Mouse (Mus musculus): ENCODE measurements around the gene Myocos. TPM values are rescaled to one million over a fixed set of nuclear protein-coding genes. Genes with fewer than 3 reads are reported as not detected.
"Not testable (repeated sequence)": the region's sequence is repeated elsewhere in the genome, so short reads cannot be mapped to it uniquely, and the experiment has no call there.

Gene Myocos
- polyA plus RNA-seq, 1 experiment from 2014 or later = not detected

DNA sequence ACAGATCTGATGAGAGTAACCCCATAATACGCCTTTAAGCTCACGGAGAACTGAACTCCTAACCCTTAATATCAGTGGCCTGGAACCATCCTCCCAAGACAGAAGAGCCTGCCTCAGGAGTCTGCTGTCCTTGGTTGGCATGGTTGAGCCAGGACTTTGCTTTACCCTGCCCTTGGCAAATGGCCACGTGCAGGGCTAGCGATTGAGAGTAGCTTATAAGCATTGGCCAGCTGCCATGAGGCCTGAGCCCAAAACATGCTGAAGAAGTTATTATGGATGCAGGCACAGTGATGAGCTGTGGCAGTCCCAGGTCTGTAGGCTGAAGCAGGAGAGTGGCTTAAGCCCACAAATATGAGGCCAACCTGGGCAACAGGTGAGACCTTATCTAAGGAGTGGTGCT, 30.2 kb downstream of the Myocos start:
- ATAC-seq (replicated peaks; ENCODE audit: extremely low read depth, insufficient read depth, low FRiP score); H3K9ac ChIP-seq (ENCODE audit: low read length); H3K4me3 ChIP-seq (ENCODE audit: low read length); H3K9me3 ChIP-seq (replicated peaks; ENCODE audit: control insufficient read depth, low read length); H3K36me3 ChIP-seq (ENCODE audit: control insufficient read depth, insufficient read depth); H3K4me1 ChIP-seq (ENCODE audit: control insufficient read depth, insufficient read depth, low read length); H3K4me2 ChIP-seq (ENCODE audit: low read depth, low read length); H3K27ac ChIP-seq (ENCODE audit: low read length); H3K27me3 ChIP-seq (ENCODE audit: control insufficient read depth, insufficient read depth, low read length): not testable (repeated sequence)
- WGBS = 63% methylated on average over 4 of the region's 4 CpGs

- H3K9ac ChIP-seq (ENCODE audit: low read length) = no peak overlapping the region
- no peaks in the 10 kb centered on the region for H3K9me3 ChIP-seq (replicated peaks; ENCODE audit: control insufficient read depth, low read length)
- no peaks in the 10 kb centered on the region for H3K36me3 ChIP-seq (ENCODE audit: control insufficient read depth, insufficient read depth)
- no peak for ATAC-seq (replicated peaks; ENCODE audit: extremely low read depth, insufficient read depth, low FRiP score)
- H3K4me2 ChIP-seq (ENCODE audit: low read depth, low read length) = peak overlapping the region; percentile 23
- peaks cover 8% of the 10 kb centered on the region; the same call in 1 of the 2 replicates for H3K4me1 ChIP-seq (ENCODE audit: control insufficient read depth, insufficient read depth, low read length)
- no peak overlapping the region for H3K27ac ChIP-seq (ENCODE audit: low read length)
- 19% methylated on average over 7 of the region's 7 CpGs for WGBS
- H3K4me3 ChIP-seq (ENCODE audit: low read length) = no peak overlapping the region
- no peaks in the 10 kb centered on the region for H3K27me3 ChIP-seq (ENCODE audit: control insufficient read depth, insufficient read depth, low read length)
Measured at GRCm38 (mm10) chr1:162625229-162625628, 32.8 kb downstream of the Myocos start.

- 22% methylated on average over 4 of the region's 4 CpGs for WGBS
- H3K27ac ChIP-seq (ENCODE audit: low read length) = no peak overlapping the region
- H3K36me3 ChIP-seq (ENCODE audit: control insufficient read depth, insufficient read depth) = no peaks in the 10 kb centered on the region
- H3K9me3 ChIP-seq (replicated peaks; ENCODE audit: control insufficient read depth, low read length) = no peaks in the 10 kb centered on the region
- peaks cover 8% of the 10 kb centered on the region; the same call in 1 of the 2 replicates for H3K4me1 ChIP-seq (ENCODE audit: control insufficient read depth, insufficient read depth, low read length)
- H3K9ac ChIP-seq (ENCODE audit: low read length) = no peak overlapping the region
- ATAC-seq (replicated peaks; ENCODE audit: extremely low read depth, insufficient read depth, low FRiP score) = no peak
- H3K27me3 ChIP-seq (ENCODE audit: control insufficient read depth, insufficient read depth, low read length) = no peaks in the 10 kb centered on the region
- no peak overlapping the region for H3K4me2 ChIP-seq (ENCODE audit: low read depth, low read length)
- H3K4me3 ChIP-seq (ENCODE audit: low read length) = no peak overlapping the region
Measured at GRCm38 (mm10) chr1:162623895-162624294, 34.1 kb downstream of the Myocos start.

DNA sequence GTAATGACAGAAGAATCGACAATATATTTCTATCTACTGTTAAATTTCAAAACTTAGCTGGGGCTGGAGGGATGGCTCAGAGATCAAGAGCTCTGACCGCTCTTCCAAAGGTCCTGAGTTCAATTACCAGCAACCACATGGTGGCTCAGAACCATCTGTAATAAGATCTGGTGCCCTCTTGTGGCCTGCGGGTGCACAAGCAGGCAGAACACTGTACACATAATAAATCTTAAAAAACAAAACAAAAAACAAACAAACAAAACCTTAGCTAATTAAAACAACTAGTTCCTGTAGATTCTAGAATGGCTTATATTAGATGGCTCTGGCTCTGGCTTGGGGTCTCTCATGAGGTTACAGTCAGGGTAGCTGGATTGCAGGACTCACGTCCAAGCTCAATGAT, 37.5 kb downstream of the Myocos start:
- 67% methylated on average over 4 of the region's 4 CpGs for WGBS
- no peak overlapping the region for H3K9ac ChIP-seq (ENCODE audit: low read length)
- no peak for ATAC-seq (replicated peaks; ENCODE audit: extremely low read depth, insufficient read depth, low FRiP score)
- no peak overlapping the region for H3K4me3 ChIP-seq (ENCODE audit: low read length)
- H3K9me3 ChIP-seq (replicated peaks; ENCODE audit: control insufficient read depth, low read length) = no peaks in the 10 kb centered on the region
- no peaks in the 10 kb centered on the region for H3K27me3 ChIP-seq (ENCODE audit: control insufficient read depth, insufficient read depth, low read length)
- no peak overlapping the region for H3K4me2 ChIP-seq (ENCODE audit: low read depth, low read length)
- H3K36me3 ChIP-seq (ENCODE audit: control insufficient read depth, insufficient read depth) = no peaks in the 10 kb centered on the region
- no peak overlapping the region for H3K27ac ChIP-seq (ENCODE audit: low read length)
- peaks cover 8% of the 10 kb centered on the region; the same call in 1 of the 2 replicates for H3K4me1 ChIP-seq (ENCODE audit: control insufficient read depth, insufficient read depth, low read length)

DNA sequence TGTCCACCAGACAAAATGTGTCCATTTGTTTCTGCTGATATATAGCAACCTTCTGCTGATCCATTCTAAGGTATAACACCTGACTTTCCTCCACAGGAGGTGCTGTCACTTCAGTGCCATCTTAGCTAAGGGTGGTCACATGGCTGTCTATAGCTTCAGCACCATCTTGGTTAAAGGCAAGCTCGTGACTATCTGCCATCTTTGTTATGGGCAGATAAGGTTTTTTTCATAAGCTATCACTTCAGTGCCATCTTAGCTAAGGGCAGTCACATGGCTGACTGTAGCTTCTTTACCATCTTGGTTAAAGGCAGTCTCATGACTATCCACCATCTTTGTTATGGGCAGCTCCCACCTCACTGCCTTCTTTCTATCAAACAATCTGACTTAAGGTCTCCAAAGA, 42.5 kb downstream of the Myocos start:
- H3K9me3 ChIP-seq (replicated peaks; ENCODE audit: control insufficient read depth, low read length) = no peaks in the 10 kb centered on the region
- no peak overlapping the region for H3K4me3 ChIP-seq (ENCODE audit: low read length)
- ATAC-seq (replicated peaks; ENCODE audit: extremely low read depth, insufficient read depth, low FRiP score) = no peak
- H3K36me3 ChIP-seq (ENCODE audit: control insufficient read depth, insufficient read depth) = no peaks in the 10 kb centered on the region
- H3K27me3 ChIP-seq (ENCODE audit: control insufficient read depth, insufficient read depth, low read length) = no peaks in the 10 kb centered on the region
- no peak overlapping the region for H3K4me2 ChIP-seq (ENCODE audit: low read depth, low read length)
- H3K4me1 ChIP-seq (ENCODE audit: control insufficient read depth, insufficient read depth, low read length) = no peaks in the 10 kb centered on the region
- H3K27ac ChIP-seq (ENCODE audit: low read length) = no peak overlapping the region
- 66% methylated on average over 1 of the region's 1 CpGs for WGBS
- H3K9ac ChIP-seq (ENCODE audit: low read length) = no peak overlapping the region

DNA sequence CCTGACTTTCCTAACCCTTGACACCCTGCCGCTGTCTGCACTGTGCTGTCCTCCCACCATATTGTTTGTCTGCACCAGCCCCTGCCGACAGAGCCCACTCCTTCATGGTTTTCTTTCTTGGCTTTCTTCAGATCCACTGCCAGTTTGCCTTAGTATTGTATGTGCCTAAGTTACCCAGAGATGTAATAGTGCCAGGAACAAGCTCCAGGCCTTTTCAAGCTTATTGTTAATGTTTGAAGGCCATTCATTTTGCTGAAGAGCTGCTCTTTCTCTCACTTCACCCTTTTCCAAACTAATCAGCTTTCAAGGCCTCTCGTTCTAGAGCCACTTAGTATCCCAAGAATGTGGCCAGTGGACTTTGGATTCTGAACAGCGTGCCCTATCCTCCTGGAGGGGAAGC, 46.8 kb downstream of the Myocos start:
- no peaks in the 10 kb centered on the region for H3K27me3 ChIP-seq (ENCODE audit: control insufficient read depth, insufficient read depth, low read length)
- ATAC-seq (replicated peaks; ENCODE audit: extremely low read depth, insufficient read depth, low FRiP score) = no peak
- H3K27ac ChIP-seq (ENCODE audit: low read length) = no peak overlapping the region
- H3K4me1 ChIP-seq (ENCODE audit: control insufficient read depth, insufficient read depth, low read length) = no peaks in the 10 kb centered on the region
- H3K9me3 ChIP-seq (replicated peaks; ENCODE audit: control insufficient read depth, low read length) = no peaks in the 10 kb centered on the region
- no peaks in the 10 kb centered on the region for H3K36me3 ChIP-seq (ENCODE audit: control insufficient read depth, insufficient read depth)
- H3K4me3 ChIP-seq (ENCODE audit: low read length) = no peak overlapping the region
- no peak overlapping the region for H3K9ac ChIP-seq (ENCODE audit: low read length)
- H3K4me2 ChIP-seq (ENCODE audit: low read depth, low read length) = no peak overlapping the region
- WGBS = 66% methylated on average over 4 of the region's 4 CpGs

DNA sequence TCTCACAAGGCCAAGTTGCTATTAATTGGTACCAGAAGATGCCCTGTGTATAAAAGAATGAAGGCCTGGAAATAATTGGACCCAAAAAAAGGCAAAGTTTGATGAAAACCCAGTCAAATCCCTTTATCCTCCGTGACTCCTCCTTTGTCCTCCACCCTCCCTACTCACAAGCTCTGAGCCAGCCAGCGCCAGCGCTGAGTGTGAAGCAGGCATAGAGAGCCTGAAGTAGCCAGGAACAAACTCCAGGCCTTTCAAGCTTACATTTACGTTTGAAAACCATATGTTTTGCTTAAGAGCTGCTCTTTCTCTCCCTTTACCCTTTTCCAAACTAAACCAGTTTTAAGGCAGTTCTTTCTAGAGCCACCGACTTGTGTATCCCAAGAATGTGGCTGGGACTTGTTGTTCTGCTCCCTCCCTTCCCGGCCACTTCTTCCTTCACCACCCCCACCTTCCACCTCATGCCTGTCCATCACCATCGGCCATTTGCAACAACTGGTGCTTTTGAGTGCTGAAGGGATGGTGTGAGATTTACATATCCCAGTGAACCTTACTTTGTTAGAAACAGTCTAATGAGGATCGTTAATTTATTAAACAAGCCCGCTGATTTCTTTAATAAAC, 48.3 kb downstream of the Myocos start:
- no peak for ATAC-seq (replicated peaks; ENCODE audit: extremely low read depth, insufficient read depth, low FRiP score)
- Histone ChIP-seq H3K27me3 (ENCODE audit: control insufficient read depth, insufficient read depth, low read length) (no peaks in the 10 kb centered on the region), H3K4me1 (ENCODE audit: control insufficient read depth, insufficient read depth, low read length) (no peaks in the 10 kb centered on the region), H3K4me2 (ENCODE audit: low read depth, low read length) (no peak overlapping the region), H3K36me3 (ENCODE audit: control insufficient read depth, insufficient read depth) (no peaks in the 10 kb centered on the region), H3K27ac (ENCODE audit: low read length) (no peak overlapping the region), H3K9ac (ENCODE audit: low read length) (no peak overlapping the region), H3K9me3 (replicated peaks; ENCODE audit: control insufficient read depth, low read length) (no peaks in the 10 kb centered on the region), H3K4me3 (ENCODE audit: low read length) (no peak overlapping the region)
- WGBS = 37% methylated on average over 9 of the region's 9 CpGs

DNA sequence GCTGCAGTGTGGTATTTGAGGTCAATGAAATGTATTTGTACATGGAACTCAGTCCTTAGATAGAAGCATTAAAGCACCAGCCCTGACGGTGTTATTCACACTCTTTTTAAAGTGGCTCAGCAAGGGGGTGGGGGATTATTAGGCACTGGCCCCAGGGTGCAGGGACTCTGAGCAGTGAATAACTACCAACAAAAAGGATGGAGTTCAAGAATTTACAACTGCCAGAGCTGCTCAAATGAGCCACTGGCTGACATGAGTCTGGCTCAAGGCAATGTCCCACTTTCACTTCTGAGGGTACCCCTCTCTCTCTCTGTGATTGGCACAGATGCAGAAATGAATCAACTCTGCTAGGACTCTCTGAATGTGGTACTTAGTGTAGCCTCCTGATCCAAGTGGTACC, 49.9 kb downstream of the Myocos start:
- Histone ChIP-seq H3K4me1 (ENCODE audit: control insufficient read depth, insufficient read depth, low read length) (no peaks in the 10 kb centered on the region), H3K4me2 (ENCODE audit: low read depth, low read length) (no peak overlapping the region), H3K36me3 (ENCODE audit: control insufficient read depth, insufficient read depth) (0 out of 2 replicates have a peak, but pooled peaks cover 2% of the 10 kb centered on the region), H3K9ac (ENCODE audit: low read length) (no peak overlapping the region), H3K9me3 (replicated peaks; ENCODE audit: control insufficient read depth, low read length) (no peaks in the 10 kb centered on the region), H3K4me3 (ENCODE audit: low read length) (no peak overlapping the region), H3K27me3 (ENCODE audit: control insufficient read depth, insufficient read depth, low read length) (no peaks in the 10 kb centered on the region), H3K27ac (ENCODE audit: low read length) (no peak overlapping the region)
- 22% methylated on average over 1 of the region's 1 CpGs for WGBS
- no peak for ATAC-seq (replicated peaks; ENCODE audit: extremely low read depth, insufficient read depth, low FRiP score)

DNA sequence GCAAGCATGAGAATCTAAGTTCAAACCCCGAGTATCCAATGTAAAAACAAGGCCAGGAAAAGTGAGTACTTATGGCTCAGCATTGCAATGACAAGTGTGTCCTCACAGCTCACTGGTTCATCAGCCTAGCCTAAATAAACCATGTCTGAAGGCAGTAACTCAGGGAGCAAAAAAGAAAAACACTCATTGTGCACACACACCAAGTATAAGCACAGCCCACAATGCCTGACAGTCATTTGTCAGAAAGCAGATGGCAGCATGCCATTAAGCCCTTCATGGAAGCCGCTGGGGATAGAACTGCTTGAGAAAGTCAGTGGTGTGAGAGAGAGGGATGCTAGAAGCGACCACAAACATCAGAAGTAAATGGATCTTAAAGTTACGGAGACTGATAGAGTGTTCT, 56.7 kb downstream of the Myocos start:
- Histone ChIP-seq H3K4me3 (ENCODE audit: low read length) (no peak overlapping the region), H3K36me3 (ENCODE audit: control insufficient read depth, insufficient read depth) (peaks cover 25% of the 10 kb centered on the region), H3K4me2 (ENCODE audit: low read depth, low read length) (no peak overlapping the region), H3K27me3 (ENCODE audit: control insufficient read depth, insufficient read depth, low read length) (no peaks in the 10 kb centered on the region), H3K9ac (ENCODE audit: low read length) (no peak overlapping the region), H3K27ac (ENCODE audit: low read length) (no peak overlapping the region), H3K4me1 (ENCODE audit: control insufficient read depth, insufficient read depth, low read length) (peaks cover 4% of the 10 kb centered on the region; the same call in 1 of the 2 replicates), H3K9me3 (replicated peaks; ENCODE audit: control insufficient read depth, low read length) (no peaks in the 10 kb centered on the region)
- WGBS = 79% methylated on average over 4 of the region's 4 CpGs
- no peak for ATAC-seq (replicated peaks; ENCODE audit: extremely low read depth, insufficient read depth, low FRiP score)

All from heart, embryonic 16.5 days (tissue).